Mouse (Mus musculus): ENCODE measurements around the gene Abcc8. TPM values are rescaled to one million over a fixed set of nuclear protein-coding genes. Genes with fewer than 3 reads are reported as not detected.

The Abcc8 gene
- not detected for total RNA-seq (2023)

GRCm38 (mm10) chr7:46179431-46180275, at the start of gene Abcc8:
Gene Abcc8 (minus strand): TSS chr7:46180033.

DNA sequence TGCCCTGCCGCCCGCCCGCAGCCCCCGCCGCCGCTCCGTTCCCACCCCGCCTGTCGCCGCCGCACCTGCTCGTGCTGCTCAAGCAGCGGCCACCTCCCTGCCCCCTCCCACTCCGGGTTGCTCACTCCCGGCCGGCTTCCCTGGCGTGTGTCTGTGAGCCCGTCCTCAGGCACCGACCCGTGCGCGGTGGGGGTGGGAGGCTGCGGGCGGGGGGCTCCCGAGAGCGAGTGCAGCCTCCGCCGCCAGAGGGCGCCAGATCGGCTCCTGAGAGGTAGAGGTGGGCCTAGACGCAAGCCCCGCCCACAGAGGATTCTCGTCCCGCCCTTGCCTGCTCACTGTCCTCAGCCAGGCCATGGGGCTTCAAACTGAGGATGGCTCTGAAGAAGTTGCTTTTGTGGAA, 79.3 kb downstream of the Abcc8 start, which contains the start of gene Kcnj11:
Gene Kcnj11 (minus strand): TSS at position 202 of the 400 bp plus-strand sequence.

Other genes starting within 250 kb of the Abcc8 start
- gene Abcc6, start 149.7 kb downstream of the Abcc8 start, total RNA-seq (2023) = not detected
- 10 to 100 TPM; 41.5 to 43.6 TPM for gene Nomo1, start 146.3 kb downstream of the Abcc8 start, total RNA-seq (2023)
- not detected for gene Kcnj11, start 79.3 kb downstream of the Abcc8 start, total RNA-seq (2023)
- gene Ush1c, start 58.5 kb upstream of the Abcc8 start, total RNA-seq (2023) = not detected
- gene Otog, start 61.0 kb upstream of the Abcc8 start, total RNA-seq (2023) = not detected
- gene Myod1, start 196.4 kb upstream of the Abcc8 start, total RNA-seq (2023) = not detected
- gene Kcnc1, start 216.5 kb upstream of the Abcc8 start, total RNA-seq (2023) = 1 to 10 TPM in 1 of 2 experiments, under 1 TPM in 1; 0.18 to 1.6 TPM